Mouse (Mus musculus): ENCODE data around the gene Skiv2l. TPM values are rescaled to one million over a fixed set of nuclear protein-coding genes. Genes with fewer than 3 reads are reported as not detected.

Skiv2l gene
- total and polyA plus RNA-seq, 3 experiments: 34.9 to 47.0 TPM; not detected in 1

DNA sequence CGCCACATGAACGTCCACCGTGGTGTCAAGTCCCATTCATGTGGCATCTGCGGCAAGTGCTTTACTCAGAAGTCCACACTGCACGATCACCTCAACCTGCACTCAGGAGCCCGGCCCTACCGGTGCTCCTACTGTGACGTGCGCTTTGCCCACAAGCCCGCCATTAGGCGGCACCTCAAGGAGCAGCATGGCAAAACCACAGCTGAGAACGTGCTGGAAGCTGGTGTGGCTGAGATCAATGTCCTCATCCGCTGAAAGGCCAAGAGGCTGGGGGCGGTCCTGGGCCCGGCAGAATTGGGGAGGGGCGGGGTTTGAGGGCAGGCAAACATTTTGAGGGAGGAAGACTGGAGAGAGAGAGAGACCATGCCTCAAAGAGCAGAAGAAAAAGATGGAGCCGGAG is 46.4 kb upstream of the Skiv2l start:
- Histone ChIP-seq H3K79me2 (ENCODE audit: control insufficient read depth, insufficient read depth, low read length, poor library complexity) (peaks cover 34% of the 10 kb centered on the region), H3K4me3 (ENCODE audit: control insufficient read depth in 1 of 2, insufficient read depth in 1 of 2, low read depth in 2 of 2, low read length in 2 of 2) (no peak overlapping the region), H3K4me1 (ENCODE audit: control insufficient read depth in 1 of 2, insufficient read depth in 2 of 2, low read length in 2 of 2) (peaks cover 0 to 21% of the 10 kb centered on the region in 2 experiments; a peak in 3 of 4 replicates), H3K9me3 (replicated peaks; ENCODE audit: insufficient read depth, low read length) (no peaks in the 10 kb centered on the region), H3K27ac (ENCODE audit: control insufficient read depth, low read depth, low read length) (no peak overlapping the region), H3K27me3 (ENCODE audit: control insufficient read depth in 1 of 2, insufficient read depth in 2 of 2, low read length in 2 of 2) (no peaks in the 10 kb centered on the region), H3K9ac (ENCODE audit: control insufficient read depth, low read depth, low read length, poor library complexity, severe bottlenecking) (no peak overlapping the region), H3K36me3 (ENCODE audit: control insufficient read depth in 1 of 2, insufficient read depth in 2 of 2, low read length in 2 of 2) (peaks cover 0 to 17% of the 10 kb centered on the region in 2 experiments; a peak in 2 of 4 replicates)
- TF ChIP-seq POLR2AphosphoS2 (IDR thresholded peaks at IDR 0.05; ENCODE audit: low read length) (peak; percentile 41; the same call in 1 of the 2 replicates), NRF1 (IDR thresholded peaks at IDR 0.05; ENCODE audit: insufficient read depth, low read depth, low read length, poor library complexity, severe bottlenecking) (no peak), EP300 (IDR thresholded peaks at IDR 0.05; ENCODE audit: low read depth in 1 of 2, low read length in 2 of 2) (no peak), CTCF (IDR thresholded peaks at IDR 0.05 in 2 of 3, conservative IDR thresholded peaks at IDR 0.05 in 1 of 3; ENCODE audit: control insufficient read depth in 1 of 3, insufficient read depth in 1 of 3, low read depth in 2 of 3, low read length in 3 of 3, poor library complexity in 1 of 3, severe bottlenecking in 1 of 3) (no peak), SIN3A (IDR thresholded peaks at IDR 0.05; ENCODE audit: low read length) (0 out of 2 replicates have a peak, but pooled peaks have one; percentile 18)
- DNase-seq (ENCODE audit: low read depth, low spot score): peak; percentile 37

GRCm38 (mm10) chr17:34895724-34896123 is 45.7 kb upstream of the Skiv2l start:
- H3K4me1 ChIP-seq (ENCODE audit: control insufficient read depth in 1 of 2, insufficient read depth in 2 of 2, low read length in 2 of 2): peaks cover 0 to 18% of the 10 kb centered on the region in 2 experiments; a peak in 3 of 4 replicates
- H3K79me2 ChIP-seq (ENCODE audit: control insufficient read depth, insufficient read depth, low read length, poor library complexity): peaks cover 34% of the 10 kb centered on the region
- H3K9me3 ChIP-seq (replicated peaks; ENCODE audit: insufficient read depth, low read length): no peaks in the 10 kb centered on the region
- H3K36me3 ChIP-seq (ENCODE audit: control insufficient read depth in 1 of 2, insufficient read depth in 2 of 2, low read length in 2 of 2): peaks cover 0 to 17% of the 10 kb centered on the region in 2 experiments; a peak in 2 of 4 replicates
- H3K9ac ChIP-seq (ENCODE audit: control insufficient read depth, low read depth, low read length, poor library complexity, severe bottlenecking): no peak overlapping the region
- H3K27me3 ChIP-seq (ENCODE audit: control insufficient read depth in 1 of 2, insufficient read depth in 2 of 2, low read length in 2 of 2): no peaks in the 10 kb centered on the region
- no peak for TF ChIP-seq JUND (IDR thresholded peaks at IDR 0.05; ENCODE audit: low read depth, low read length)
- TF ChIP-seq TAL1 (IDR thresholded peaks at IDR 0.05; ENCODE audit: low read length): no peak
- TF ChIP-seq RAD21 (IDR thresholded peaks at IDR 0.05; ENCODE audit: low read depth, low read length): no peak
- no peak for TF ChIP-seq SIN3A (IDR thresholded peaks at IDR 0.05; ENCODE audit: low read length)
- no peak for TF ChIP-seq CHD1 (IDR thresholded peaks at IDR 0.05; ENCODE audit: low read depth, low read length)
- no peak for TF ChIP-seq USF2 (IDR thresholded peaks at IDR 0.05; ENCODE audit: borderline replicate concordance in 1 of 2, insufficient read depth in 1 of 2, low read depth in 1 of 2, low read length in 2 of 2)
- no peak for TF ChIP-seq UBTF (IDR thresholded peaks at IDR 0.05; ENCODE audit: borderline replicate concordance, insufficient read depth, low read depth, low read length)
- no peak for TF ChIP-seq RCOR1 (IDR thresholded peaks at IDR 0.05; ENCODE audit: low read depth, low read length)
- no peak for TF ChIP-seq GATA1 (IDR thresholded peaks at IDR 0.05; ENCODE audit: low read depth, low read length)
- TF ChIP-seq ELF1 (IDR thresholded peaks at IDR 0.05; ENCODE audit: low read depth, low read length): no peak
- TF ChIP-seq USF1 (IDR thresholded peaks at IDR 0.05; ENCODE audit: low read depth, low read length): no peak
- no peak for TF ChIP-seq TCF12 (IDR thresholded peaks at IDR 0.05; ENCODE audit: low read depth, low read length)
- no peak for TF ChIP-seq MYC (IDR thresholded peaks at IDR 0.05; ENCODE audit: low read depth, low read length)
- TF ChIP-seq MAFK (IDR thresholded peaks at IDR 0.05; ENCODE audit: borderline replicate concordance, low read depth, low read length): no peak
- TF ChIP-seq MXI1 (IDR thresholded peaks at IDR 0.05; ENCODE audit: low read depth, low read length): no peak
- H3K4me3 ChIP-seq (ENCODE audit: control insufficient read depth in 1 of 2, insufficient read depth in 1 of 2, low read depth in 2 of 2, low read length in 2 of 2): no peak overlapping the region
- H3K27ac ChIP-seq (ENCODE audit: control insufficient read depth, low read depth, low read length): no peak overlapping the region
- no peak for DNase-seq (ENCODE audit: low read depth, low spot score)
